Mouse (Mus musculus) T-cell, adult 66 days (primary cell): ENCODE data around the gene Rubcnl. TPM values are rescaled to one million over a fixed set of nuclear protein-coding genes. Genes with fewer than 3 reads are reported as not detected.

Experiments used
- total RNA-seq, 2 experiments: library from RNA; stranded (reverse); gene quantifications; 3 replicates in 1 of 2; 4 replicates in 1 of 2; pipeline ENCODE4 v1.2.4; 2023

Rubcnl gene
- total RNA-seq: 1 to 10 TPM in 1 of 2 experiments, under 1 TPM in 1; 0.59 to 1.9 TPM

GRCm38 (mm10) chr14:75015856-75016714 is at the start of gene Rubcnl:
Gene Rubcnl, plus strand, starts transcription at chr14:75016027.

Other genes with a start within 250 kb of the Rubcnl start
- 10 to 100 TPM; 58.0 to 69.4 TPM for gene Lrch1, start 68.2 kb upstream of the Rubcnl start, total RNA-seq
- gene Lrrc63, start 114.9 kb downstream of the Rubcnl start, total RNA-seq: not detected
- 100 to 1,000 TPM; 516 to 547 TPM for gene Lcp1, start 115.1 kb downstream of the Rubcnl start, total RNA-seq
- gene Cpb2, start 226.3 kb downstream of the Rubcnl start, total RNA-seq: not detected